Mouse (Mus musculus) midbrain, embryonic 14.5 days (tissue): ENCODE results near the gene Gm6793. TPM values are rescaled to one million over a fixed set of nuclear protein-coding genes. Genes with fewer than 3 reads are reported as not detected.

Experiments
- ATAC-seq: fragments of 200-750 bp; cut with Nextera tagmentation; 2 replicates; pipeline ENCODE4 v1.8.0; 2017; ENCODE audit warnings: moderate number of reproducible peaks, moderate library complexity; ENCODE audit not compliant: low FRiP score, low TSS enrichment
- DNase-seq: peaks from one replicate; pipeline ENCODE4 v3.0.0-alpha.2; 2015
- H3K27ac ChIP-seq: fragments of 300-500 bp; sonication (generic); replicated peaks from 2 replicates; pipeline ENCODE4 v1.5.1; 2014; ENCODE audit warnings: mild to moderate bottlenecking, low read depth, low read length, moderate library complexity
- H3K27me3 ChIP-seq: fragments of 300-500 bp; sonication (generic); 2 replicates; pipeline ENCODE4 v1.6.1; 2014; ENCODE audit warnings: low read length, control low read depth, mixed read lengths; ENCODE audit not compliant: control insufficient read depth, insufficient read depth
- H3K36me3 ChIP-seq: fragments of 300-500 bp; sonication (generic); 2 replicates; pipeline ENCODE4 v1.6.1; 2014; ENCODE audit warnings: low read length, control low read depth; ENCODE audit not compliant: control insufficient read depth, insufficient read depth
- H3K4me1 ChIP-seq: fragments of 300-500 bp; sonication (generic); 2 replicates; pipeline ENCODE4 v1.6.1; 2014; ENCODE audit warnings: mild to moderate bottlenecking, antibody characterized with exemption, low read length, control low read depth; ENCODE audit not compliant: control insufficient read depth, insufficient read depth
- H3K4me2 ChIP-seq: fragments of 300-500 bp; sonication (generic); 2 replicates; pipeline ENCODE4 v1.6.1; 2014; ENCODE audit warnings: mild to moderate bottlenecking, low read length, moderate library complexity
- H3K4me3 ChIP-seq: fragments of 300-500 bp; sonication (generic); replicated peaks from 2 replicates; pipeline ENCODE4 v1.5.1; 2014; ENCODE audit warnings: low read depth, low read length
- H3K9ac ChIP-seq: fragments of 300-500 bp; sonication (generic); replicated peaks from 2 replicates; pipeline ENCODE4 v1.6.1; 2014; ENCODE audit warnings: mild to moderate bottlenecking, low read length, moderate library complexity
- H3K9me3 ChIP-seq: fragments of 300-500 bp; sonication (generic); 2 replicates; pipeline ENCODE4 v1.6.1; 2016; ENCODE audit warnings: low read length, control low read depth, mixed read lengths; ENCODE audit not compliant: control insufficient read depth
- WGBS: fragments of 180-500 bp; shearing (Covaris S2); extraction: QIAGEN DNeasy Blood & Tissue Kit; methylation state at CpG from one replicate; pipeline ENCODE4 v1.1.7; 2014; 5-methylcytosine and 5-hydroxymethylcytosine counted together
- polyA plus RNA-seq: library from polyadenylated mRNA; unstranded; fragments of >200 nt; fragmentation: Nextera tagmentation; extraction: Ambion mirVana; gene quantifications from 2 replicates; pipeline ENCODE4 v1.2.1, GENCODE M21; 2014

The Gm6793 gene
- polyA plus RNA-seq, 1 experiment from 2014 or later = 1.2 TPM

DNA sequence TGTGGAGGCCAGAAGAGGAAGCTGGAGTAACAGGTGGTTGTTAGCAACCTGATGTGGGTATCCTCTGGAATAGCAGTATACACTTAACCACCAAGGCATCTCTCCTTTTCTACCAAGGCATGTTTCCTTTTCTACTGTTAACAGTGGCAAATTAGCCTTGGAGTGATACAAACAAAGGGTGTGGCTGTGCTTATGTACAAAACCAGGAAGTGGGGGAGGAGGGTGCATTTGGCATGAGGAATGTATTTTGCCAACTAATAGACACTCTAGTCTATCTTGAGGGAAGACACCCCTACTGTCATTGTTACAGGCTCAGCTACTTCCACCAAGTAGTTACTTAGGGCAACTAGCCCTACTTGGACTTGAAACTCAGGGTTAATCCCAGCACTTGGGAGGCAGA lies 10.1 kb downstream of the Gm6793 start:
- Histone ChIP-seq H3K27me3 (no peaks in the 10 kb centered on the region), H3K9me3 (no peaks in the 10 kb centered on the region), H3K27ac (no peak overlapping the region), H3K4me3 (no peak overlapping the region), H3K9ac (no peak overlapping the region), H3K4me2 (no peak overlapping the region), H3K36me3 (peaks cover 53% of the 10 kb centered on the region), H3K4me1 (no peaks in the 10 kb centered on the region)
- DNase-seq = no peak
- no peak for ATAC-seq

DNA sequence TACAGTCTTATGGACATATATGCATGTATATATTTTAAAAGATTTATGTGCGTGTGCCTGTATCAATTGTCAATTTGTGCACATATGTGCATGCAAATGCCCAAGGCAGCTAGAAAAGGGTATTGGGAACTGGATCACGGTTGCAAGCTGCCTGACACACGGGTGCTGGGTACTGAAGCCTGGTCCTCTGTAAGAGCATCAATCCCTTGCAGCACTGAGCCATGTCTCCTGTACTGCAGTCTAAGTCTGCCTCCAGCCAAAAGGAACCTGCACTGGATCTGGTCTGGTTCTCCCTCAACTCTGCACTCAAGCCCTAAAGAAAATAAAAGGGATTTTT lies 22.2 kb downstream of the Gm6793 start:
- Histone ChIP-seq H3K4me2 (peak overlapping the region; percentile 58), H3K4me1 (peaks cover 5% of the 10 kb centered on the region; the same call in 1 of the 2 replicates), H3K27ac (no peak overlapping the region), H3K9ac (no peak overlapping the region), H3K36me3 (peaks cover 59% of the 10 kb centered on the region), H3K27me3 (no peaks in the 10 kb centered on the region), H3K9me3 (no peaks in the 10 kb centered on the region), H3K4me3 (no peak overlapping the region)
- ATAC-seq = no peak
- 76% methylated on average over 3 of the region's 3 CpGs for WGBS
- DNase-seq = no peak

DNA sequence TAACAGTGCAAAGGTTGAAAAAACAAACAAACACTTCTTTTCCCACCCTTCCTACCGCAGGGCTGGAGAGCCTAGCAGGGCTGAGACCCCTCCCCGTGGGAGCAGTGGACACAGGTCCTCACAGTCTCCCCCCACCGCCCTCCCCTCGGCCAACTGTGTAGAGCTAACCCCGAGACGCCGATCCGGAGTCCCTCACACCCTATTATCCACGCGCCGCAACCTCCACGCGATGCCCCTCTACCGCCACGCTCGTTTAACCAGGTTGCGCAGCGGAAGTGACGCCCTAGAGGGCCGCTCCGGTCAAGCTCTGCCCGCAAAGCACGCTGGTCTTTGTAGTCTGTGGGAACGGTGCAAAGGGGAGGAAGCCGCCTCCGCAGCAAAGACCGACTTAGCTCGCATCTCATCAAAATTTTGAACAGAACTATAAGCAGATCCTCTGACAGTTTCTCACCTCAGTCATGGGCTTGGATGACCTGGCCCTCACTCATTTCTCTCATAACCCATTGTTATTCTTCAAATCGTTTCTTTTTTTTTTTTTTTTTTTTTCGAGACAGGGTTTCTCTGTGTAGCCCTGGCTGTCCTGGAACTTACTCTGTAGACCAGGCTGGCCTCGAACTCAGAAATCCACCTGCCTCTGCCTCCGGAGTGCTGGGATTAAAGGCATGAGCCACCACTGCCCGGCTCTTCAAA lies 22.7 kb downstream of the Gm6793 start, which contains the start of gene Adat1:
Adat1 (minus strand) TSS at position 290 of the 690 bp plus-strand sequence.
- ATAC-seq (peak; percentile 96), DNase-seq (peak; percentile 97)
- peak within 1 kb of the TSS; percentile 32; the same call in 1 of the 2 replicates for H3K27ac ChIP-seq
- peak within 1 kb of the TSS; percentile 57 for H3K4me3 ChIP-seq
- H3K4me1 ChIP-seq = peaks cover 5% of the 10 kb centered on the region; the same call in 1 of the 2 replicates
- H3K4me2 ChIP-seq = peak within 1 kb of the TSS; percentile 58
- H3K36me3 ChIP-seq = peaks cover 59% of the 10 kb centered on the region
- peak within 1 kb of the TSS; percentile 64 for H3K9ac ChIP-seq
- no peaks in the 10 kb centered on the region for H3K27me3 ChIP-seq
- WGBS = 5% methylated on average over 33 of the region's 33 CpGs
- H3K9me3 ChIP-seq = no peaks in the 10 kb centered on the region

DNA sequence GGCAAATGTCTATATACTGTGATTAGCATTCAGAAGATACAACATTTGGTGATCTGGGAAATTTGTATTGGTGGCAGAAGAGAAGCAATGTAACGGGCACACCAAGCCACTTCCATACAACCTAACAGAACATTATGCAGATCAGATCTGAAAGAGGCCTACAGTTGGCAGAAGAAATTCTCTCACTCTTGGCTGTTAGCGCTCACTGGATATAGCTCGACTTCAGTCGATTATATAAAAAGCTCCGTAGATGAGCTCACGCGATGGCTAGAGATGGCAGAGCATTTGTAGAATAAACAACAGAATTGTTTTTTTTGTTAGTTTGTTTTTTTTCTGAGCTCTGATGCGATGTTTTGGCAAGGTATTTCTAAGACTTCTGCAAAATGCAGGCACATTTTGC lies 23.6 kb downstream of the Gm6793 start:
- Histone ChIP-seq H3K4me2 (peak overlapping the region; percentile 58), H3K36me3 (peaks cover 56% of the 10 kb centered on the region), H3K27ac (no peak overlapping the region), H3K4me1 (peaks cover 5% of the 10 kb centered on the region; the same call in 1 of the 2 replicates), H3K27me3 (no peaks in the 10 kb centered on the region), H3K4me3 (peak overlapping the region; percentile 57), H3K9ac (peak overlapping the region; percentile 64), H3K9me3 (no peaks in the 10 kb centered on the region)
- ATAC-seq (no peak), DNase-seq (no peak)
- WGBS = 67% methylated on average over 8 of the region's 8 CpGs

DNA sequence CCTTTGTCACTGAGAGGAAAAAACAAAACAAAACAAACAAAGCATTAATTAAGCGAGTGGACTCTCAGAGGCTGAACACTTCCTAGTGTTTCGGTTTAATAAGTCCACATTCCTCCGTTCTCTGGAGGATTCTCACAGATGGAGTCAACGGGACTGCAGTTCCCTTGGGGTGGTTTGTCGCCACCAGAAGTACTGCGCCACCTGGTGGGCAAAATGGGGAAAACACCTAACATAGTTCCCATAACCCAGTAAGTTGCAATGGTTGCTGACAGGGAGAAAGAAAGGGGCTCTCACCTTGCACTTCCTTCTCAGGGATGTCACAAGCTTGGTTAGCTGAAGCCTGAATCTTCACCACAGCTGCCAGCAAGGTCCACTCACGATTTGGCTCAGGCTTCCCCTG lies 24.9 kb downstream of the Gm6793 start:
- Histone ChIP-seq H3K27ac (no peak overlapping the region), H3K4me3 (no peak overlapping the region), H3K27me3 (no peaks in the 10 kb centered on the region), H3K9ac (no peak overlapping the region), H3K4me2 (no peak overlapping the region), H3K36me3 (peaks cover 52% of the 10 kb centered on the region), H3K9me3 (no peaks in the 10 kb centered on the region), H3K4me1 (peaks cover 5% of the 10 kb centered on the region; the same call in 1 of the 2 replicates)
- DNase-seq (peak; percentile 87), ATAC-seq (no peak)
- 21% methylated on average over 7 of the region's 7 CpGs for WGBS

DNA sequence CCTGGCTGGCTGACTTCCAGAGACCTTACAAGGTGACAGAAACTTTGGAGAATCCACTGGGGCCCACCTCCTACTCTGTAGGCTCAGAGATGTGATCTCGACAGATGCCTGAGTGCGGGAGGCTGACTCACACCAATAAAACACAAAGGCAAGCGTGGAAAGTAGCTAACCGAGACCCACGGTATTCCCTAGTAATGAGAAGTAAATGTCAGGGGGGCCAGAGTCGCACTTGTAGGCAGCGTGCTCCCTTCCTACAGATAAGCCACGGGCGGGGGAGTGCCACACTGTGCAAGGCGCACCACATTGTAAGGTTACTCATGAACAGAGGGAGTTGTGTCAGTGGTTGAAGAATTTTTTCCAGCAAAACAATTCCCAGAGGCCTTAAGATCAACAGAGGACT lies 30.3 kb downstream of the Gm6793 start:
- Histone ChIP-seq H3K4me3 (no peak overlapping the region), H3K4me1 (no peaks in the 10 kb centered on the region), H3K27me3 (no peaks in the 10 kb centered on the region), H3K4me2 (no peak overlapping the region), H3K9me3 (no peaks in the 10 kb centered on the region), H3K36me3 (peaks cover 50% of the 10 kb centered on the region; the same call in 1 of the 2 replicates), H3K9ac (no peak overlapping the region), H3K27ac (no peak overlapping the region)
- 90% methylated on average over 10 of the region's 10 CpGs for WGBS
- no peak for ATAC-seq
- DNase-seq = no peak

DNA sequence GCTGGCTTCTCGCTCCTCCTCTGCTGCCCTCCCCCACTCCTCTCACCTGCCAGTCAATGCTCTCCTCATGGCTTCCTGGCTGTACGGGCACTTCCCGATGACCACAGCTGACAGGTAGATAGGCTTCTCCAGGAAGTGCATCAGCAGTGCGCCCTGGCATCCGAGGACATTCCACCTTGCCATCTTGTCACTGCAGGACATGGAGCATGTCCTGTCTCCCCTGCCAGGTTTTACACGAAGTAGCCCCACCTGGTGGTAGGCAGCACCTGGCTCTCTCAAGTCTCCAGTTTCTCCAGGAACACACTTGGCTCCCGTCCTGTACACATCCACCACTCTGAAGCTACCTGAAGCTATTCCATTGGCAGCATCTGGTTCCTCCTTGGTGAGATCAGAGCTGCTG lies 32.7 kb downstream of the Gm6793 start:
- DNase-seq = no peak
- Histone ChIP-seq H3K4me3 (no peak overlapping the region), H3K9ac (no peak overlapping the region), H3K4me1 (no peaks in the 10 kb centered on the region), H3K4me2 (no peak overlapping the region), H3K27ac (no peak overlapping the region), H3K9me3 (no peaks in the 10 kb centered on the region), H3K36me3 (peaks cover 48% of the 10 kb centered on the region), H3K27me3 (no peaks in the 10 kb centered on the region)
- WGBS = 82% methylated on average over 7 of the region's 7 CpGs
- ATAC-seq = no peak

DNA sequence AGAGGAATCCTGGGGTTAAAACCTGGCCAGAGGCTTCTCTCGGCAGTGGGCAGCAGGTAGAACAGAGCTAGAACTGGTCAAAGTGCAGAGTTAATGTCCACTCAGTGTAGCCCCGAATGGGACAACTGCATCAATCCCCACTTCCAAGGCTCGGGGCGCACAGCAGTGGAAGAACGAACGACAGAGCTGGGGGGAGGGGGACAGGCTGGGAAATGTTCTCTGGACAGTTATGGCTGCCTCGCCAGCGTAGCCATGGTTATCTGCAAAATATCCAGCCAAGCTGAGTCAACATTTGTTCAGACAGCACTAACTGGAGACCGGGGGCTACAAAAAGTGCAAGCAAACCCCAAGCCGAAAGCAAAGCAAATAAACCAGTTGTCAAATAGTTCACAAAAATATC lies 36.7 kb downstream of the Gm6793 start:
- Histone ChIP-seq H3K9ac (no peak overlapping the region), H3K9me3 (no peaks in the 10 kb centered on the region), H3K4me2 (no peak overlapping the region), H3K27me3 (no peaks in the 10 kb centered on the region), H3K4me3 (no peak overlapping the region), H3K4me1 (no peaks in the 10 kb centered on the region), H3K36me3 (peaks cover 32% of the 10 kb centered on the region), H3K27ac (no peak overlapping the region)
- DNase-seq (peak; percentile 15), ATAC-seq (no peak)
- WGBS = 86% methylated on average over 10 of the region's 10 CpGs

DNA sequence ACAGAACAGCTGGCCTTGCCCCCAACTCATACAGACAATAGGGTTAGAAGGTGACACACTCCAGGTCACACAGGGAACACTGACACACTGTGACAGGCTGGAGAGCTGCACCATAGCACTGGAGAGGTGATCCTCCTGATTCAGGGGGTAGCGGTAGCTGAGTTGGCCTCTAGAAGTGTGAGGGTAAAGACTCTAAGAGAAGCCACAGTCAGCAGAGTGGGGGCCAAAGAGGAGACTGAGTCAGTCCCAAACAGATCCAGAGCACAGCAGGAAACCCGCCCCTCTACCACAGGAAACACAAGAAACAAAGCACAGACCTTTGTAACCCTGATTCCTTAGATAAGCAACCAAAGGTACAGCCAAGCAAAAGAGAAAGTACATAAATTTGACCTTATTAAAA lies 38.5 kb downstream of the Gm6793 start:
- DNase-seq (no peak), ATAC-seq (no peak)
- no peak overlapping the region for H3K4me2 ChIP-seq
- no peaks in the 10 kb centered on the region for H3K27me3 ChIP-seq
- peaks cover 30% of the 10 kb centered on the region for H3K36me3 ChIP-seq
- no peak overlapping the region for H3K9ac ChIP-seq
- no peaks in the 10 kb centered on the region for H3K9me3 ChIP-seq
- H3K27ac ChIP-seq = no peak overlapping the region
- H3K4me1 ChIP-seq = no peaks in the 10 kb centered on the region
- H3K4me3 ChIP-seq = no peak overlapping the region
- WGBS = 81% methylated on average over 2 of the region's 2 CpGs
